Mouse (Mus musculus) cerebellum, adult 2 months (tissue): Measurements from ENCODE around the gene Arsg. TPM values are rescaled to one million over a fixed set of nuclear protein-coding genes. Genes with fewer than 3 reads are reported as not detected.

Source experiments
- DNase-seq, 2 experiments: peaks; one replicate each; pipeline ENCODE4 v3.0.0; 2021
- H3K27ac ChIP-seq: fragments of 200-500 bp; 2 replicates; pipeline ENCODE4 v1.5.1; 2012; ENCODE audit warnings: low read length, control low read depth, inconsistent platforms; ENCODE audit not compliant: insufficient read depth
- H3K27me3 ChIP-seq: fragments of 200-500 bp; 2 replicates; pipeline ENCODE4 v1.6.1; 2012; ENCODE audit warnings: inconsistent platforms, mild to moderate bottlenecking, low read length, moderate library complexity; ENCODE audit not compliant: control insufficient read depth, insufficient read depth
- H3K4me1 ChIP-seq: fragments of 200-500 bp; 2 replicates; pipeline ENCODE4 v1.6.1; 2011; ENCODE audit warnings: low read length; ENCODE audit not compliant: control insufficient read depth, insufficient read depth
- H3K4me3 ChIP-seq: fragments of 200-500 bp; replicated peaks from 2 replicates; pipeline ENCODE3; 2011; ENCODE audit warnings: mild to moderate bottlenecking, low read depth, low read length, control low read depth; ENCODE audit not compliant: insufficient read depth
- CTCF ChIP-seq: fragments of 200-500 bp; IDR thresholded peaks from 2 replicates; pipeline ENCODE4 v1.5.1; 2011; ENCODE audit warnings: low read depth, mild to moderate bottlenecking, control low read depth, low read length, moderate library complexity, borderline replicate concordance; ENCODE audit not compliant: insufficient read depth
- POLR2A ChIP-seq: fragments of 200-500 bp; IDR thresholded peaks from 2 replicates; pipeline ENCODE4 v1.6.1; 2011; ENCODE audit warnings: low read length, control low read depth, borderline replicate concordance; ENCODE audit not compliant: insufficient read depth
- WGBS: fragments of 180-500 bp; shearing (Covaris S2); methylation state at CpG from one replicate; pipeline ENCODE4 v1.1.7; 2018; 5-methylcytosine and 5-hydroxymethylcytosine counted together
- polyA plus RNA-seq: library from polyadenylated mRNA; depleted of rRNA; stranded (reverse); fragments of >200 nt; gene quantifications from 2 replicates; pipeline ENCODE4 v1.2.3, GENCODE M21; 2012; rRNA removed

Gene Arsg
- 39.5 and 47.1 TPM in 2 replicates for polyA plus RNA-seq

GRCm38 (mm10) chr11:109473171-109474085 is at the start of gene Arsg, which contains the start of gene Slc16a6:
Gene Arsg, plus strand, starts transcription at chr11:109473374.
Gene Slc16a6, minus strand, starts transcription at chr11:109473598.
- TF ChIP-seq CTCF: no peak
- peak; percentile 78 for TF ChIP-seq POLR2A
- H3K4me3 ChIP-seq: peak within 1 kb of the TSS; percentile 94
- peak; percentile 90 to 92 for DNase-seq
- peak within 1 kb of the TSS; percentile 96 for H3K27ac ChIP-seq
- no peaks in the 10 kb centered on the region; the same call in 1 of the 2 replicates for H3K4me1 ChIP-seq
- WGBS: under 1% methylated on average over 111 of the region's 111 CpGs
- H3K27me3 ChIP-seq: no peaks in the 10 kb centered on the region

GRCm38 (mm10) chr11:109425392-109426271 is 47.5 kb upstream of the Arsg start, which contains the start of gene Amz2:
Gene Amz2, plus strand, starts transcription at chr11:109425946.
- no peaks in the 10 kb centered on the region; the same call in 1 of the 2 replicates for H3K4me1 ChIP-seq
- DNase-seq: peak; percentile 99
- peak within 1 kb of the TSS; percentile 75 for H3K4me3 ChIP-seq
- H3K27ac ChIP-seq: 0 out of 2 replicates have a peak within 1 kb of the TSS, but pooled peaks have one; percentile 31
- under 1% methylated on average over 65 of the region's 65 CpGs for WGBS
- TF ChIP-seq CTCF (peak; percentile 81), POLR2A (peak; percentile 96)
- no peaks in the 10 kb centered on the region for H3K27me3 ChIP-seq

- Histone ChIP-seq H3K27ac (no peak overlapping the region), H3K27me3 (no peaks in the 10 kb centered on the region), H3K4me1 (no peaks in the 10 kb centered on the region; the same call in 1 of the 2 replicates), H3K4me3 (peak overlapping the region; percentile 75)
- TF ChIP-seq CTCF (no peak), POLR2A (no peak)
- no peak for DNase-seq
- WGBS: 0% methylated on average over 11 of the region's 11 CpGs
Measured at GRCm38 (mm10) chr11:109426272-109426586, 46.9 kb upstream of the Arsg start.

- TF ChIP-seq POLR2A (no peak), CTCF (no peak)
- Histone ChIP-seq H3K27me3 (no peaks in the 10 kb centered on the region), H3K4me1 (no peaks in the 10 kb centered on the region; the same call in 1 of the 2 replicates), H3K27ac (no peak overlapping the region), H3K4me3 (no peak overlapping the region)
- no peak for DNase-seq
- 98% methylated on average over 5 of the region's 5 CpGs for WGBS
Measured at GRCm38 (mm10) chr11:109427353-109427752, 45.8 kb upstream of the Arsg start.

- H3K27ac ChIP-seq: no peak overlapping the region
- no peak for TF ChIP-seq CTCF
- no peak for TF ChIP-seq POLR2A
- H3K4me3 ChIP-seq: no peak overlapping the region
- H3K4me1 ChIP-seq: no peaks in the 10 kb centered on the region; the same call in none of the 2 replicates
- H3K27me3 ChIP-seq: no peaks in the 10 kb centered on the region
- no peak for DNase-seq
- WGBS: 93% methylated on average over 16 of the region's 16 CpGs
Measured at GRCm38 (mm10) chr11:109434233-109434798, 38.9 kb upstream of the Arsg start.

GRCm38 (mm10) chr11:109436889-109437288 is 36.3 kb upstream of the Arsg start:
- DNase-seq: no peak
- H3K27ac ChIP-seq: no peak overlapping the region
- TF ChIP-seq CTCF (no peak), POLR2A (no peak)
- H3K27me3 ChIP-seq: no peaks in the 10 kb centered on the region
- 45% methylated on average over 8 of the region's 8 CpGs for WGBS
- no peaks in the 10 kb centered on the region; the same call in none of the 2 replicates for H3K4me1 ChIP-seq
- H3K4me3 ChIP-seq: no peak overlapping the region

- no peak overlapping the region for H3K4me3 ChIP-seq
- TF ChIP-seq POLR2A (no peak), CTCF (no peak)
- no peaks in the 10 kb centered on the region; the same call in none of the 2 replicates for H3K4me1 ChIP-seq
- no peaks in the 10 kb centered on the region for H3K27me3 ChIP-seq
- H3K27ac ChIP-seq: no peak overlapping the region
- no peak for DNase-seq
- WGBS: 11% methylated on average over 5 of the region's 5 CpGs
Measured at GRCm38 (mm10) chr11:109439209-109439608, 34.0 kb upstream of the Arsg start.
